ENCODE assay signal across 8 mouse cellular contexts in genomic region chr3:100963849-100964542, GRCm38 (mm10). TPM values are rescaled to one million over a fixed set of nuclear protein-coding genes. Genes with fewer than 3 reads are reported as not detected.
A peak's percentile ranks its signal among the peaks of the same experiment; 100 is the strongest.
DNase-seq lines count a peak whose midpoint lies in the region; ATAC-seq and TF ChIP-seq lines count a peak whose summit lies in the region.

No protein-coding gene starts in this region.

- H3K27me3 ChIP-seq in thymus, adult 2 months (ENCODE audit: control insufficient read depth, insufficient read depth, low read length), result no peaks in the 10 kb centered on the region
- H3K27me3 ChIP-seq in embryonic facial prominence, embryonic 11.5 days (ENCODE audit: control insufficient read depth, insufficient read depth, low read length), result no peaks in the 10 kb centered on the region

- no peak for TF ChIP-seq CTCF in thymus, adult 2 months (IDR thresholded peaks at IDR 0.05; ENCODE audit: borderline replicate concordance, control insufficient read depth, extremely low read depth, insufficient read depth, low read length, poor library complexity)

- no peak overlapping the region for H3K4me2 ChIP-seq in embryonic facial prominence, embryonic 11.5 days (ENCODE audit: low read depth, low read length)

- no peaks in the 10 kb centered on the region for H3K9me3 ChIP-seq in embryonic facial prominence, embryonic 11.5 days (replicated peaks; ENCODE audit: control insufficient read depth, low read length)

- no peak overlapping the region for H3K4me3 ChIP-seq in thymus, adult 2 months (ENCODE audit: control insufficient read depth, insufficient read depth, low read length)
- no peak overlapping the region for H3K4me3 ChIP-seq in embryonic facial prominence, embryonic 11.5 days (ENCODE audit: low read depth, low read length)

- H3K27ac ChIP-seq in thymus, adult 2 months (ENCODE audit: control insufficient read depth, insufficient read depth, low read length), result no peak overlapping the region
- no peak overlapping the region for H3K27ac ChIP-seq in embryonic facial prominence, embryonic 11.5 days (replicated peaks; ENCODE audit: low read depth, low read length)

- no peaks in the 10 kb centered on the region for H3K4me1 ChIP-seq in thymus, adult 2 months (replicated peaks; ENCODE audit: control insufficient read depth, insufficient read depth, low read length)
- H3K4me1 ChIP-seq in embryonic facial prominence, embryonic 11.5 days (ENCODE audit: control insufficient read depth, insufficient read depth, low read length), result no peaks in the 10 kb centered on the region

- no peak for TF ChIP-seq POLR2A in thymus, adult 2 months (IDR thresholded peaks at IDR 0.05; ENCODE audit: control insufficient read depth, extremely low read depth, insufficient read depth, low read length, poor library complexity)

- no peak for ATAC-seq in embryonic facial prominence, embryonic 11.5 days (replicated peaks; ENCODE audit: insufficient number of reproducible peaks, low FRiP score, low TSS enrichment, low read depth)
- ATAC-seq in megakaryocyte-erythroid progenitor cell, adult 5-6 weeks (replicated peaks; ENCODE audit: low FRiP score, low TSS enrichment, poor library complexity, severe bottlenecking), result 0 out of 2 replicates have a peak, but pooled peaks have one; percentile 34

- H3K9ac ChIP-seq in embryonic facial prominence, embryonic 11.5 days (replicated peaks; ENCODE audit: low read length), result no peak overlapping the region

- H3K36me3 ChIP-seq in thymus, adult 2 months (ENCODE audit: control insufficient read depth, insufficient read depth, low read length), result peaks cover 30% of the 10 kb centered on the region
- H3K36me3 ChIP-seq in embryonic facial prominence, embryonic 11.5 days (replicated peaks; ENCODE audit: control insufficient read depth, insufficient read depth, low read depth, low read length), result peaks cover 5% of the 10 kb centered on the region; the same call in 1 of the 2 replicates

- WGBS in thymus, adult 2 months, result 92% methylated on average over 14 of the region's 14 CpGs
- 82% methylated on average over 14 of the region's 14 CpGs for WGBS in embryonic facial prominence, embryonic 11.5 days

- DNase-seq in cerebellum, adult 18-20 months, result peak; percentile 29 to 33
- DNase-seq in cerebellum, adult 11-12 months, result no peak
- DNase-seq in thymus, adult 2 months, result peak; percentile 33
- DNase-seq in thymus, adult 18-20 months, result no peak
- DNase-seq in embryonic facial prominence, embryonic 11.5 days (ENCODE audit: low spot score), result peak; percentile 57
- DNase-seq in layer of hippocampus, adult 11-12 months (ENCODE audit: low spot score), result peak; percentile 74
- peak; percentile 27 for DNase-seq in telencephalon, adult 2 months (ENCODE audit: low read depth, low spot score)

RNA-seq across cellular contexts. Expression of gene Ttf2, which starts 5.5 kb away (rescaled TPM):
- polyA plus RNA-seq in thymus, adult 2 months (2012; rRNA removed), result 9.4 and 13.1 TPM in 2 replicates
- 23.0 and 25.0 TPM in 2 replicates for polyA plus RNA-seq in embryonic facial prominence, embryonic 11.5 days (2014; fragmentation: Nextera tagmentation; extraction: Ambion mirVana)
- 23.5 and 37.1 TPM in 2 replicates for total RNA-seq in megakaryocyte-erythroid progenitor cell, adult 5-6 weeks (2014; fragmentation: Nextera tagmentation)
- total RNA-seq in megakaryocyte-erythroid progenitor cell, adult 5-6 weeks (2017), result 27.3 and 30.1 TPM in 2 replicates

RNA-seq across cellular contexts. Expression of gene Trim45, which starts 42.0 kb away (rescaled TPM):
- 3.0 and 3.2 TPM in 2 replicates for polyA plus RNA-seq in thymus, adult 2 months (2012; rRNA removed)
- polyA plus RNA-seq in embryonic facial prominence, embryonic 11.5 days (2014; fragmentation: Nextera tagmentation; extraction: Ambion mirVana), result 4.3 and 5.2 TPM in 2 replicates
- total RNA-seq in megakaryocyte-erythroid progenitor cell, adult 5-6 weeks (2014; fragmentation: Nextera tagmentation), result 1.0 and 1.1 TPM in 2 replicates
- total RNA-seq in megakaryocyte-erythroid progenitor cell, adult 5-6 weeks (2017), result 1.2 and 4.8 TPM in 2 replicates

Comparison
In these comparisons a context has a peak if more than half of its experiments do, and no peak if none do; other contexts are left out.
1. DNase-seq: peak in cerebellum, adult 18-20 months (2 of 2), thymus, adult 2 months (single experiment), embryonic facial prominence, embryonic 11.5 days (single experiment), layer of hippocampus, adult 11-12 months (single experiment) and telencephalon, adult 2 months (single experiment); none in cerebellum, adult 11-12 months (single experiment) and thymus, adult 18-20 months (0 of 2).